Mouse (Mus musculus) hindbrain, embryonic 15.5 days (tissue): Measurements from ENCODE around the gene Cacnb3. TPM values are rescaled to one million over a fixed set of nuclear protein-coding genes. Genes with fewer than 3 reads are reported as not detected.

Experiments
- ATAC-seq: fragments of 200-750 bp; cut with Nextera tagmentation; 2 replicates; pipeline ENCODE4 v1.8.0; 2017; ENCODE audit warnings: low read depth, moderate number of reproducible peaks, moderate TSS enrichment; ENCODE audit not compliant: low FRiP score
- H3K27ac ChIP-seq: fragments of 300-500 bp; sonication (generic); replicated peaks from 2 replicates; pipeline ENCODE4 v1.5.1; 2015; ENCODE audit warnings: mild to moderate bottlenecking, inconsistent platforms
- H3K27me3 ChIP-seq: fragments of 300-500 bp; sonication (generic); 2 replicates; pipeline ENCODE4 v1.6.1; 2015; ENCODE audit warnings: control low read depth, inconsistent platforms
- H3K36me3 ChIP-seq: fragments of 300-500 bp; sonication (generic); 2 replicates; pipeline ENCODE4 v1.6.1; 2015; ENCODE audit warnings: control low read depth, inconsistent platforms
- H3K4me1 ChIP-seq: fragments of 300-500 bp; sonication (generic); replicated peaks from 2 replicates; pipeline ENCODE4 v1.6.1; 2015; ENCODE audit warnings: control low read depth, inconsistent platforms
- H3K4me2 ChIP-seq: fragments of 300-500 bp; sonication (generic); 2 replicates; pipeline ENCODE4 v1.6.1; 2015; ENCODE audit warnings: moderate library complexity, mild to moderate bottlenecking, inconsistent platforms
- H3K4me3 ChIP-seq: fragments of 300-500 bp; sonication (generic); 2 replicates; pipeline ENCODE4 v1.5.1; 2015; ENCODE audit warnings: mild to moderate bottlenecking, inconsistent platforms
- H3K9ac ChIP-seq: fragments of 300-500 bp; sonication (generic); 2 replicates; pipeline ENCODE4 v1.6.1; 2015; ENCODE audit warnings: inconsistent platforms
- H3K9me3 ChIP-seq: fragments of 300-500 bp; sonication (generic); 2 replicates; pipeline ENCODE4 v1.6.1; 2016; ENCODE audit warnings: control low read depth, inconsistent platforms
- WGBS: fragments of 180-500 bp; shearing (Covaris S2); methylation state at CpG from one replicate; pipeline ENCODE4 v1.1.7; 2015; 5-methylcytosine and 5-hydroxymethylcytosine counted together
- polyA plus RNA-seq: library from polyadenylated mRNA; unstranded; fragments of >200 nt; fragmentation: Nextera tagmentation; extraction: Ambion mirVana; gene quantifications from 2 replicates; pipeline ENCODE4 v1.2.1, GENCODE M21; 2015

Cacnb3 gene
- polyA plus RNA-seq, 1 experiment from 2014 or later = 136 TPM

GRCm38 (mm10) chr15:98612229-98612628 is 18.4 kb upstream of the Cacnb3 start:
- Histone ChIP-seq H3K27me3 (no peaks in the 10 kb centered on the region), H3K9me3 (no peaks in the 10 kb centered on the region), H3K4me1 (peaks cover 32% of the 10 kb centered on the region), H3K4me3 (no peak overlapping the region), H3K4me2 (no peak overlapping the region), H3K36me3 (no peaks in the 10 kb centered on the region), H3K27ac (no peak overlapping the region), H3K9ac (no peak overlapping the region)
- 97% methylated on average over 3 of the region's 3 CpGs for WGBS
- no peak for ATAC-seq

- Histone ChIP-seq H3K4me1 (peaks cover 16% of the 10 kb centered on the region), H3K27me3 (no peaks in the 10 kb centered on the region), H3K27ac (no peak overlapping the region), H3K9ac (no peak overlapping the region), H3K36me3 (no peaks in the 10 kb centered on the region), H3K4me2 (no peak overlapping the region), H3K4me3 (no peak overlapping the region), H3K9me3 (no peaks in the 10 kb centered on the region)
- no peak for ATAC-seq
- WGBS = 36% methylated on average over 9 of the region's 9 CpGs
Observed at GRCm38 (mm10) chr15:98614551-98614950, 16.1 kb upstream of the Cacnb3 start.

- Histone ChIP-seq H3K4me2 (no peak overlapping the region), H3K27me3 (no peaks in the 10 kb centered on the region), H3K4me3 (no peak overlapping the region), H3K9me3 (no peaks in the 10 kb centered on the region), H3K9ac (no peak overlapping the region), H3K36me3 (no peaks in the 10 kb centered on the region), H3K27ac (no peak overlapping the region), H3K4me1 (peaks cover 15% of the 10 kb centered on the region)
- 41% methylated on average over 6 of the region's 6 CpGs for WGBS
- ATAC-seq = no peak
Observed at GRCm38 (mm10) chr15:98614971-98615370, 15.7 kb upstream of the Cacnb3 start.

- H3K4me2 ChIP-seq = no peak overlapping the region
- no peak overlapping the region for H3K27ac ChIP-seq
- no peak overlapping the region for H3K4me3 ChIP-seq
- no peaks in the 10 kb centered on the region for H3K36me3 ChIP-seq
- peaks cover 10% of the 10 kb centered on the region for H3K4me1 ChIP-seq
- 66% methylated on average over 6 of the region's 6 CpGs for WGBS
- no peak for ATAC-seq
- no peak overlapping the region for H3K9ac ChIP-seq
- no peaks in the 10 kb centered on the region for H3K27me3 ChIP-seq
- no peaks in the 10 kb centered on the region for H3K9me3 ChIP-seq
Observed at GRCm38 (mm10) chr15:98615751-98616150, 14.9 kb upstream of the Cacnb3 start.

- Histone ChIP-seq H3K9me3 (no peaks in the 10 kb centered on the region), H3K4me3 (no peak overlapping the region), H3K36me3 (no peaks in the 10 kb centered on the region), H3K27ac (no peak overlapping the region), H3K27me3 (no peaks in the 10 kb centered on the region), H3K4me2 (peak overlapping the region; percentile 19; the same call in 1 of the 2 replicates), H3K9ac (no peak overlapping the region), H3K4me1 (peaks cover 10% of the 10 kb centered on the region)
- peak; percentile 43; the same call in 1 of the 2 replicates for ATAC-seq
- WGBS = 40% methylated on average over 20 of the region's 20 CpGs
Observed at GRCm38 (mm10) chr15:98616362-98617175, 14.1 kb upstream of the Cacnb3 start.

GRCm38 (mm10) chr15:98617176-98617537 is 13.5 kb upstream of the Cacnb3 start:
- Histone ChIP-seq H3K4me1 (peaks cover 10% of the 10 kb centered on the region), H3K36me3 (no peaks in the 10 kb centered on the region), H3K9me3 (no peaks in the 10 kb centered on the region), H3K4me2 (peak overlapping the region; percentile 19; the same call in 1 of the 2 replicates), H3K27ac (no peak overlapping the region), H3K27me3 (no peaks in the 10 kb centered on the region), H3K4me3 (no peak overlapping the region), H3K9ac (no peak overlapping the region)
- ATAC-seq = no peak
- 1% methylated on average over 12 of the region's 12 CpGs for WGBS

- WGBS = 6% methylated on average over 7 of the region's 7 CpGs
- ATAC-seq = no peak
- no peaks in the 10 kb centered on the region for H3K27me3 ChIP-seq
Observed at GRCm38 (mm10) chr15:98622199-98622598, 8.4 kb upstream of the Cacnb3 start.

GRCm38 (mm10) chr15:98622721-98623120 is 7.9 kb upstream of the Cacnb3 start:
- H3K4me3 ChIP-seq = no peak overlapping the region
- no peaks in the 10 kb centered on the region for H3K4me1 ChIP-seq
- no peak for ATAC-seq
- no peak overlapping the region for H3K27ac ChIP-seq
- no peaks in the 10 kb centered on the region for H3K9me3 ChIP-seq
- no peak overlapping the region for H3K9ac ChIP-seq
- 18% methylated on average over 6 of the region's 6 CpGs for WGBS
- no peaks in the 10 kb centered on the region for H3K36me3 ChIP-seq
- no peaks in the 10 kb centered on the region for H3K27me3 ChIP-seq
- no peak overlapping the region for H3K4me2 ChIP-seq

More at GRCm38 (mm10) chr15:98622199-98622598, 8.4 kb upstream of the Cacnb3 start:
- Histone ChIP-seq H3K9me3 (no peaks in the 10 kb centered on the region), H3K27ac (no peak overlapping the region), H3K4me2 (no peak overlapping the region), H3K4me3 (no peak overlapping the region), H3K36me3 (no peaks in the 10 kb centered on the region), H3K4me1 (no peaks in the 10 kb centered on the region; the same call in 1 of the 2 replicates), H3K9ac (no peak overlapping the region)

GRCm38 (mm10) chr15:98623361-98623821 is 7.2 kb upstream of the Cacnb3 start:
- Histone ChIP-seq H3K27me3 (no peaks in the 10 kb centered on the region), H3K27ac (no peak overlapping the region), H3K4me2 (no peak overlapping the region), H3K9ac (no peak overlapping the region), H3K4me1 (peaks cover 4% of the 10 kb centered on the region), H3K4me3 (no peak overlapping the region), H3K9me3 (no peaks in the 10 kb centered on the region), H3K36me3 (no peaks in the 10 kb centered on the region)
- 57% methylated on average over 5 of the region's 5 CpGs for WGBS
- ATAC-seq = no peak

- H3K36me3 ChIP-seq = no peaks in the 10 kb centered on the region
- H3K4me2 ChIP-seq = no peak overlapping the region
- no peaks in the 10 kb centered on the region for H3K9me3 ChIP-seq
- 15% methylated on average over 8 of the region's 8 CpGs for WGBS
- no peak overlapping the region for H3K27ac ChIP-seq
- H3K27me3 ChIP-seq = peaks cover 5% of the 10 kb centered on the region; the same call in 1 of the 2 replicates
- peaks cover 22% of the 10 kb centered on the region for H3K4me1 ChIP-seq
- ATAC-seq = no peak
- no peak overlapping the region for H3K4me3 ChIP-seq
- H3K9ac ChIP-seq = no peak overlapping the region
Observed at GRCm38 (mm10) chr15:98626078-98626477, 4.6 kb upstream of the Cacnb3 start.

- H3K9ac ChIP-seq = no peak overlapping the region
- 80% methylated on average over 7 of the region's 7 CpGs for WGBS
- no peak for ATAC-seq
- no peak overlapping the region for H3K27ac ChIP-seq
- H3K4me3 ChIP-seq = no peak overlapping the region
- peaks cover 5% of the 10 kb centered on the region; the same call in 1 of the 2 replicates for H3K27me3 ChIP-seq
- H3K4me1 ChIP-seq = peaks cover 28% of the 10 kb centered on the region
- H3K36me3 ChIP-seq = no peaks in the 10 kb centered on the region
- H3K4me2 ChIP-seq = no peak overlapping the region
- H3K9me3 ChIP-seq = no peaks in the 10 kb centered on the region
Observed at GRCm38 (mm10) chr15:98626487-98627212, 4.0 kb upstream of the Cacnb3 start.

- Histone ChIP-seq H3K4me2 (peak overlapping the region; percentile 50), H3K27ac (peak overlapping the region; percentile 59), H3K36me3 (no peaks in the 10 kb centered on the region), H3K9me3 (no peaks in the 10 kb centered on the region), H3K4me1 (peaks cover 47% of the 10 kb centered on the region), H3K9ac (peak overlapping the region; percentile 23), H3K4me3 (peak overlapping the region; percentile 12; the same call in 1 of the 2 replicates), H3K27me3 (peaks cover 5% of the 10 kb centered on the region; the same call in 1 of the 2 replicates)
- no peak for ATAC-seq
- WGBS = 7% methylated on average over 20 of the region's 20 CpGs
Observed at GRCm38 (mm10) chr15:98628589-98629254, 1.9 kb upstream of the Cacnb3 start.
